Mouse (Mus musculus): ENCODE results near the gene Pth2.

DNA sequence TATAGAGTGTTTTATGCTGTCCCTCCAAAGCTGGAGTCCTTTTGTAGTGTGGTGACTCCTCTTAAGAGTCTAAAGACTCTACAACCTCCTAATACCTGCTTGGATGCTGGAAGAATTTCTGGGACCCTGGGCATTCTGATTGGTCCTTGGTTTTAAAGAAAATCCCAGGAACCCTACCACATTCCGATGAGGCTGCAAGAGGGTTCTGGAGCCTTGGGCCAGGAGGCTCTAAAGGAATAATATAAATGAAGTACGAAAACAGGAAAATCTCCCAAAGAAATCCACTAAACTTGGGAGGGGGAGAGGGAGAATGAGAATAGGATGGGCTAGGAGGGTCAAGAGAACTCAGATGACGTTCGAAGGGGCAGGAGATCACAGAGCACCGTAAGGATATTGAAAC, 27.2 kb upstream of the Pth2 start:
- no peak for TF ChIP-seq EP300 (IDR thresholded peaks at IDR 0.05; ENCODE audit: low read depth)
- no peak for TF ChIP-seq CTCF (IDR thresholded peaks at IDR 0.05; ENCODE audit: low read depth)

Data from heart, postnatal 0 days (tissue).